Mouse (Mus musculus) myocyte (in vitro differentiated cells): ENCODE results near the gene Olfr411.

Experiments used
- CEBPB ChIP-seq: IDR thresholded peaks from 2 replicates; pipeline ENCODE4 v1.6.1; 2011; ENCODE audit warnings: mild to moderate bottlenecking, moderate library complexity; ENCODE audit not compliant: poor library complexity, insufficient read depth, severe bottlenecking
- MAX ChIP-seq: IDR thresholded peaks from one replicate; pipeline ENCODE4 v1.6.1; 2011; ENCODE audit warnings: low read depth, mild to moderate bottlenecking, control low read depth
- MYOD1 ChIP-seq, 3 experiments: IDR thresholded peaks; one replicate each; pipeline ENCODE4 v1.6.1; 2011; ENCODE audit warnings: control low read depth in 2 of 3, low read depth in 2 of 3, mild to moderate bottlenecking in 2 of 3, moderate library complexity in 1 of 3; ENCODE audit not compliant: insufficient read length in 2 of 3, control insufficient read depth in 1 of 3
- POLR2A ChIP-seq: IDR thresholded peaks from one replicate; pipeline ENCODE4 v1.6.1; 2011; ENCODE audit warnings: low read depth, mild to moderate bottlenecking, control low read depth, moderate library complexity; ENCODE audit not compliant: insufficient read length
- POLR2AphosphoS2 ChIP-seq: IDR thresholded peaks from one replicate; pipeline ENCODE4 v1.6.1; 2011; ENCODE audit warnings: low read depth, control low read depth; ENCODE audit not compliant: insufficient read length
- SRF ChIP-seq: IDR thresholded peaks from one replicate; pipeline ENCODE4 v1.6.1; 2011; ENCODE audit warnings: low read depth; ENCODE audit not compliant: control insufficient read depth, insufficient read length

GRCm38 (mm10) chr11:74387203-74387602 is 34.8 kb upstream of the Olfr411 start:
- TF ChIP-seq CEBPB (no peak), POLR2AphosphoS2 (no peak), MAX (no peak), POLR2A (no peak), MYOD1 (IDR thresholded peaks at IDR 0.05; ENCODE audit: control insufficient read depth in 1 of 3, insufficient read length in 2 of 3, low read depth in 2 of 3) (peak in 1 of 3 experiments; percentile 38), SRF (no peak)
